Mouse (Mus musculus): ENCODE data around the gene Rplp0.
"Not testable (repeated sequence)": the region's sequence is repeated elsewhere in the genome, so short reads cannot be mapped to it uniquely, and the experiment has no call there.

Rplp0 gene

DNA sequence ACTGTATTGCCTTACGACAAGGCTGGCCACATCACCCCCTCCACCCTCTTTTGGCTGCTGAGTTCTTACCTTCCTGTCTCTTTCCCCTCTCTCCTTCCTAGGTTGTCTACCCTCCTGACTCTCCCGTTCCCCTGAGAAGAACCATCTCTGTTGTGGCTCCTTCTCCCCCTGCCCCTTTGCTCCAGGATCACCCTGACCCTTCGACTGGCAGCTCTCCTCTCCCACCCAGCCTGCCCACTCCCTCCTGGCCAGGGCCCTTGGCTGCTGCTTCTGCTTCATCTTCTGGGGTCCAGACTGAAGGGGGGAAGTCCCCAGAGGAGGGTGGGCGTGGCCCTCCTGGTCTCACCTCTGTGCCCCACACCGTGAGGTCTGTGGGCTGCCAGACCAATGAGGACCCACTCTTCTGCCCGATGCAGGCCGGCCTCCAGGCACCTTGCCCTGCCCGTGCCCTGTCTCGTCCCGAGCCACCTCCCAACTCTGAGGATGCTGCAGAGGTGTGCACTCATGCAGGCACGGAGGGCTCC is 8.7 kb upstream of the Rplp0 start:
- DNase-seq (ENCODE audit: extremely low read depth, low read depth): no peak

DNA sequence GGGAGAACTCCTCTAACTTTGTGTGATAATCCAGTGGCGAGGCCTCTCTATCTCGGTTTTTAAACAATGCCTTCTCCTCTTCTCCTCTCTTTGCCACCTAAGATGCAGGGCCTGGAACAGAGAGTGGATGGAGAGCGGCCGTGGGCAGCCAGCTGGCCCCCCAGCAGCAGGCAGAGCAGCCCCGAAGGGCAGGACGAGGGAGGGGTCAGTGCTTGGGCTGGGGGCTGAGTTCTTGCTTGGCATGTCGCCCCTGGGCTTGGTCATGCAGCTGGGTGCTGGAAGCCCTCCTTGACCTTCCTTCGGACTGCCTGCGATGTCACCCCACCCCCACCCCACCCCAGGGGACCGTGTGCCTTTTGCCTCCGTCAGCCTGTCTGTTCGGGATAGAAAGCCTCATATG is 7.9 kb upstream of the Rplp0 start:
- no peak for DNase-seq (ENCODE audit: extremely low read depth, low read depth)

GRCm38 (mm10) chr5:115551799-115552198 is 7.5 kb upstream of the Rplp0 start:
- DNase-seq (ENCODE audit: extremely low read depth, low read depth): no peak

GRCm38 (mm10) chr5:115553801-115554420 is 5.4 kb upstream of the Rplp0 start:
- DNase-seq (ENCODE audit: extremely low read depth, low read depth): no peak

DNA sequence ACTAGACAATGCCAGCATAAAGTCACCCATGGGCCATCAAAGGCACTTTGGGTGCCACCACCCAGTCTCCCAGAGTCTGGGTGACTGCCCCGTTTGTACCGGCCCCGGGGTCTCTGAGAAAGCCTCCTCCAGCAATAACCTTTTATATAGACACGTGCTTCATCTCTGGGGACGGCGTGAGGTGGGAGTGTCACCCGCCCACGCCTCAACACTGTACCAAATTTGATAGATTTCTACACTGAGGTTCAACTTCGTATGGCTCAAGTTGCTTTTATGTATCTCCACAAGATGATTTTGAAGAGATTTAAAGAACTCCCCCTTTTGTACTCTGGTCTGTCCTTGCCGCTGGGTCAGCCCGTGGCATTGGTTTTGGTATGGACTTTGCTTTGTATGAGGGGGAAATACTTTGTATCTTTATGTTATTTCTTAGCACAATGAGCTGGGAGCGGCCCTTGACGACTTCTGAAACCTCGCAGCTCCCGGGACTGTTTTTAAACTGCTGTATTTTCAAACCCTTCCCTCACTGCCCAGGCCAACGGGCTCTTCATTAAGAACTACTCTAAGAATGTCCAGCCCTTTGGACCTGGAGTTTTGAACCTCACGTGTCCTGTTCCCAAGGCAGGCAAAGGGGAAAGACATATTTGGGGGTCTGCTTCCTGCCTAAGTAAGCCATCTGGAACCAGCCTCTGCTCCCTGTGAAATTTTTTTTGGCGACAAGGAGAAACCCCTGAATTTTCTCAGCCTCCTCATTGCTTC is 4.6 kb upstream of the Rplp0 start:
- no peak for DNase-seq (ENCODE audit: extremely low read depth, low read depth)

DNA sequence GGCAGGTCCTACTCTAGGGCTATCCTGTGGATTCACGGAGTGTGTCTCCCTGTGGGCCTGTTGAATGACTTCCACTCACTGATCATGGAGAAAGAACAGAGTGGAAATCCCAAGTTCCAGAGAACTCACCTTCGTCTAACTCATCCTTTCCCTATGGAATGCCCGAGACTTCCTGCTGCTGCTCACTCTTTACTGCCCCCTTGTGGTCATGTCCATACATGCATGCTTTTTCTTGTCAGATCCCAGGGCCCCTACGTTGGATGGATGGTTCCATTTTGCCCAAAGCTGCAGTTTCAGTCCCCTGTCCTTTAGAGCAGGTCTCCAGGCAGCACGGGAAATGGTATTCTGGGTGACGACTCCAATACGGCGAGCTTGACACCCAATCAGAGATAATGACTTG is 3.0 kb upstream of the Rplp0 start:
- DNase-seq (ENCODE audit: extremely low read depth, low read depth): peak; percentile 60

DNA sequence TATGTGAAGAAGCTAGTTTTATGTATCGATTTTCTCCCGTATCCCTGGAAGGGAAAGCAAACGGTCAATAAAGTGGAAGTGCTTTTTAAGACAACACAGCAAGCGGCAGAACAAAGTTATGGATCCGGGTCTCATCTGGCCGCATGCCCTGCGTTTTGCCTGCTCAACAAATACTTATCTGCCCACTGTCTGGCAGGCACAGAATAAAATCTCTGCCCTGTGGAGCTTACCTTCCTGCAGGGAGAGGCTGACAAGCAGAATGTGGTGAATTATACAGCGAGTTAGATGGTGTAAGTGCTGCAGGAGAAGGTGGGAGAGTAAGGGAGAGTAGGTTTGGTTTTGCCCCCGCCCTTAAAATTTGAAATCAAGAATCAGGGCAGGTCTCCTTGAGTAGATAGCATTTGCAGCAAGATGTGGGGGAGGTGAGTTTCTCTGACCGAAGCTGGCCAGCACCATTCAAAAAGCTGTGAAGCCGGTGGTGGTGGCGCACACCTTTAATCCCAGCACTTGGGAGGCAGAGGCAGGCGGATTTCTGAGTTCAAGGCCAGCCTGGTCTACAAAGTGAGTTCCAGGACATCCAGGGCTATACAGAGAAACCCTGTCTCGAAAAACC is 979 bp upstream of the Rplp0 start:
- DNase-seq (ENCODE audit: extremely low read depth, low read depth): no peak

GRCm38 (mm10) chr5:115560336-115560905 is 1.2 kb downstream of the Rplp0 start:
- DNase-seq (ENCODE audit: extremely low read depth, low read depth): no peak

DNA sequence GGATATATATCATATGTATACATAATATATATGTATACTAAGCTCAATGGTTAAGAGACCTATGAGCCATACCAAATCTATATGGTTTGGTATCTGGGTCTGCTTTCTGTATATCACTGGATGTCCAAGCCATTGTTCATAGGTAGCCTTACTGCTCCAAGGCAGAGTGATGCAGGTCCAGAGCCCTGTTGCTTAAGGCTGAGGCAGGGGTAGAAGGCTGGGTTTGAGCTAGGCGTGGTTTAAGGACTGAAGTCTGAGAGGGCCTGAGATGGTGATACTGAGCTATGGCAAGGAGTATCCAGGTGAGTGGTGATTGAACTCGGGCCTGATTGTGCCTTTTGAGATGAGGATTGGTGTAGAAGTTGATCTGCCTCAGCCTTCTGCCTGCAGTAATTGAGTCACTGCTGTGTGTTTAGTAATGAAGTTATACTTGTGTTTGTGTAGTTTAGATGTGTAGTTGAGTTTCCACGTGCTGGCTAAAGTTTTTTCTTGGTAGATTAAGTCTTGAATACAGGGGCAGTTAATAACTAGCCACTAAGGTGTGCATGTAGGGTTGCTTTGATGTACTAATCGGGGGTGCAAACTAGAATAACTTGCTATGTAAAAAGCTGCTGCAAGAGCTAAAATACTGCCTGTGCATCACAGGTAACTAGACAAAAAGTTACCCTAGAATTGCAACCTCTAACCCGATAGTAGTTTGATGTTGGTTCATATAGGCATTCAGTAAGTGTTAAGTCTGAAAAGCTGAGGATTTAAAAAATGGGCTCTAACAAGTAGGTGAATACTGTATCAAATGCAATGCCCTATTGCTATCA is 4.7 kb downstream of the Rplp0 start:
- peak; percentile 56 for DNase-seq (ENCODE audit: extremely low read depth, low read depth)

GRCm38 (mm10) chr5:115564737-115565393 is 5.6 kb downstream of the Rplp0 start, which contains the start of gene Gcn1l1:
Gene Gcn1l1 (plus strand): TSS chr5:115565254.
- DNase-seq (ENCODE audit: extremely low read depth, low read depth): peak; percentile 55

DNA sequence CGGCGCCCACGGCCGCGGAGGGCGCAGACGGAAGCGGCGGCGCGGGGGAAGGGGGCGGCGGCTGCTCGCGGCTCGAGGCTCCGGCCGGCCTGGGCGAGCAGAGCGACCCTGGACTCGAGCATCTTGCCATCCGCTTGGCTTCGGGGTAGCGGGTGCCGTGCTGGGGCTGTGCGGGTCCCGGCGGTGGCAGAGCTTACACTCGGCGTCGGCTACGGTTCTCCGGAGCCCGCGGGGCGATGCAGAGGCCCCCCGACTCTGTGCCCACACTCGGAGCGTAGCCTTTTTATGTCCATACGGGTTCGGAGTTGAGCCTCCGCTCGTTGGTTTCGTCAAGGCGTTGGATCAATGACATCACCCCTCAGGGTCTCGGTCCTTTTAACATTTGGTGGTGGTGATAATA is 6.1 kb downstream of the Rplp0 start:
- no peak for DNase-seq (ENCODE audit: extremely low read depth, low read depth)

GRCm38 (mm10) chr5:115568681-115569080 is 9.4 kb downstream of the Rplp0 start:
- DNase-seq (ENCODE audit: extremely low read depth, low read depth): no peak

DNA sequence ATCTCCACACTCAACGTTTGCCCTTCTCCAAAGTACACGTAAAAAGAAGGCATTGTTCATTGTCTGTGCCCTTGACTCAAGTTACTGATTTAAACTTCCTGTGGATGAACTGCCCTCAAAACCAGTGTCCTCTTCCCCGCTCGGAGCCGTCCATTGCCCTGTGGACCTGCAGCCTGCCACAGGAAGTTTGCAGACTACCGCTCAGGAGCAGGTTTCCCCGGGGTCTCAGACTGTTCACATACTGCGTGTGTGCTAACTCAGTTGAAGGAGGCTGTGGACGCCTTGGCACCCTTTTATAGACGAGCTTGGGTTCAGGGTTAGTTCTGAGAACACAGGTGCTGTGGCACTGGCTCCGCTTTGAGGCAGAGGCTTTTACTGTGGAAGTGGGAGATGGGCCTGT is 10.0 kb downstream of the Rplp0 start:
- no peak for DNase-seq (ENCODE audit: extremely low read depth, low read depth)

GRCm38 (mm10) chr5:115569721-115570120 is 10.5 kb downstream of the Rplp0 start:
- no peak for DNase-seq (ENCODE audit: extremely low read depth, low read depth)

- DNase-seq (ENCODE audit: extremely low read depth, low read depth): no peak
Measured at GRCm38 (mm10) chr5:115571086-115571485, 11.8 kb downstream of the Rplp0 start.

DNA sequence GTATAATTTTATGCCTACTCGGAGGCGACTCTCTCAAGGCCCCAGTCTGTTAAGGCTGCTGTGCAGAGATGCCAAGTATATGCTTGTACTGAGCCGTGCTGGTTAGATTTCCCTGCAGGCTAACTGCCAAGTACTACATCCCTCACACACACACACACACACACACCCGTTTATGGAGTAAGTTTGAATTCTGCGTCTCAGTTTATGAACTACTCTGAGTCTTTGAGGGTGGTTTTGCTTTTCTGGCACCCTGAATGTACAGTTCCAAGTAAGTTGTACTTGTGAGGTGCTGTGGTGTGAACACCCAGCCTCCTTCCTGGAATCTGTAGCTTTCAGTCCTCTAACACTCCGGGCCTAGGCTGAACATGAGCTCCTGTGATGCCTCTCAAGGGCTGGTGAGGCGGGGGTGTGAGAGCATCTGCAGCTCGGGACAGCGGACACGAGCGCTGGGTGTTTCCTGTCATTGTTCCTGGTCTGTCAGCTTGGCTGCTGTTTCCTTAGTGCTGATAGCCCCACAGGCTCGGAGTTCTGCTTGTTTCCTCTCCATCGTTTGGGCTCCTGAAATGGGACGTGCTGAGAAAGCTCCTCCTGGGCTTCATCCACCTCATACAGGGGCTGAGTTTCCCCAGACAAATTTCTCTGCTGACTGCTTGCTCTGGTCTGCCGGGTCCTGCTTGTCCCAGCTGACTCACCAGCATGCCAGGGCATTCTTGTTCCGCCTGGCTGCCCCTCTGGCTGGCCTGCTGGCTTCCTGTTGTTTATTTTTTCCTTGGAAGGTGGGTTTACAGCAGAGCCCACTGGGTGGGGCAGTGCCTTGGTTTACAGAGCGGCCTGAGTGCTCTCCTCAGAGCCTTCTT is 13.6 kb downstream of the Rplp0 start:
- no peak for DNase-seq (ENCODE audit: extremely low read depth, low read depth)

DNA sequence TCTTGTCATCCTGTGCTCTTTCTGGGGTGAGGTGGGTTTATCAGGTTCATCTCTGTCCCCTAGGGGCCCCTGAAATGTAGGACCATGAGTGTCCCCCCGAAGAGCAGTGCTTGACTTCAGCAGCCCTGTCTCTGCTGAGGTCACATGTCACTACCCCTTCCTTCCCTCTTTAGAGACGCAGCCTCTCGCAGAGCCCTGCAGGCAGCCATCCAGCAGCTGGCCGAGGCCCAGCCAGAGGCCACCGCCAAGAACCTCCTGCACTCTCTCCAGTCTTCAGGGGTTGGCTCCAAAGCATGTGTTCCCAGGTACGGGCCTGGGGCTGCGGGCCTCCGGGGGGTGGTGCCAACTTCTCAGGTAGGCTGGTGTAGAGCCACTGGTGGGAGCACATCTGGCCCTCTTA is 15.7 kb downstream of the Rplp0 start:
- DNase-seq (ENCODE audit: extremely low read depth, low read depth): no peak

- not testable (repeated sequence) for DNase-seq (ENCODE audit: extremely low read depth, low read depth)
Measured at GRCm38 (mm10) chr5:115577686-115578085, 18.4 kb downstream of the Rplp0 start.

- no peak for DNase-seq (ENCODE audit: extremely low read depth, low read depth)
Measured at GRCm38 (mm10) chr5:115578922-115579321, 19.7 kb downstream of the Rplp0 start.

- DNase-seq (ENCODE audit: extremely low read depth, low read depth): no peak
Measured at GRCm38 (mm10) chr5:115579363-115579762, 20.1 kb downstream of the Rplp0 start.
